ENCODE assay signal across 13 mouse cellular contexts in genomic region chr5:75404601-75405285, GRCm38 (mm10).
DNase-seq lines count a peak whose midpoint lies in the region; ATAC-seq lines count a peak whose summit lies in the region.
"Had no signal": no experiment of that assay in that cellular context is flagged by ENCODE, and none has a peak within 500 bp of the region (broad histone marks: within the 10 kb centered on the region; RNA-seq: fewer than 3 reads in every experiment).

No protein-coding gene starts in this region.

- no peak overlapping the region for H3K4me2 ChIP-seq in neural tube, embryonic 15.5 days
- H3K4me2 ChIP-seq: hindbrain, embryonic 13.5 days had no signal

- 0 out of 2 replicates have a peak overlapping the region, but pooled peaks have one; percentile 19 for H3K27ac ChIP-seq in embryonic facial prominence, embryonic 10.5 days (replicated peaks)
- 0 out of 2 replicates have a peak overlapping the region, but pooled peaks have one; percentile 9 for H3K27ac ChIP-seq in neural tube, embryonic 15.5 days (replicated peaks)
- H3K27ac ChIP-seq: macrophage had no signal

- H3K9ac ChIP-seq in neural tube, embryonic 15.5 days (replicated peaks), result no peak overlapping the region
- H3K9ac ChIP-seq: hindbrain, embryonic 13.5 days had no signal

- ATAC-seq in neural tube, embryonic 15.5 days (ENCODE audit: low FRiP score), result peak; percentile 33; the same call in 1 of the 2 replicates
- ATAC-seq in erythroid progenitor cell, adult 5-6 weeks (replicated peaks; ENCODE audit: low FRiP score, poor library complexity, severe bottlenecking), result no peak
- ATAC-seq: CD4-positive, CD25-positive, alpha-beta regulatory T cell, adult 4 months had no signal

- H3K9me3 ChIP-seq in embryonic facial prominence, embryonic 10.5 days, result no peaks in the 10 kb centered on the region
- no peaks in the 10 kb centered on the region for H3K9me3 ChIP-seq in neural tube, embryonic 15.5 days (replicated peaks)
- H3K9me3 ChIP-seq: hindbrain, embryonic 13.5 days had no signal

- no peaks in the 10 kb centered on the region for H3K36me3 ChIP-seq in embryonic facial prominence, embryonic 10.5 days (replicated peaks)
- H3K36me3 ChIP-seq in neural tube, embryonic 15.5 days, result no peaks in the 10 kb centered on the region
- H3K36me3 ChIP-seq: hindbrain, embryonic 13.5 days had no signal

- 57% methylated on average over 9 of the region's 9 CpGs for WGBS in embryonic facial prominence, embryonic 10.5 days
- 25% methylated on average over 9 of the region's 9 CpGs for WGBS in neural tube, embryonic 15.5 days

- DNase-seq in embryonic facial prominence, embryonic 10.5 days (ENCODE audit: low spot score), result no peak
- DNase-seq in forelimb bud, embryonic 11.5 days (ENCODE audit: low read depth, low spot score), result peak; percentile 69
- peak; percentile 47 to 75 for DNase-seq in kidney, postnatal 36 days
- DNase-seq in heart, postnatal 4 days, result no peak
- no peak for DNase-seq in left cerebral cortex, postnatal 4 days
- DNase-seq: adrenal gland, postnatal 14 days; gastrocnemius, postnatal 36 days; layer of hippocampus, postnatal 36 days had no signal

- no peaks in the 10 kb centered on the region for H3K27me3 ChIP-seq in embryonic facial prominence, embryonic 10.5 days (replicated peaks; ENCODE audit: low read depth, poor library complexity, severe bottlenecking)
- H3K27me3 ChIP-seq in neural tube, embryonic 15.5 days (replicated peaks), result no peaks in the 10 kb centered on the region
- H3K27me3 ChIP-seq: hindbrain, embryonic 13.5 days had no signal

- intact Hi-C loops in left cerebral cortex, postnatal 4 days (cut with DNase I), result no loop called here

- peaks cover 30% of the 10 kb centered on the region for H3K4me1 ChIP-seq in embryonic facial prominence, embryonic 10.5 days
- peaks cover 33% of the 10 kb centered on the region for H3K4me1 ChIP-seq in neural tube, embryonic 15.5 days

- H3K4me3 ChIP-seq in embryonic facial prominence, embryonic 10.5 days, result no peak overlapping the region
- H3K4me3 ChIP-seq in neural tube, embryonic 15.5 days (replicated peaks), result no peak overlapping the region
- H3K4me3 ChIP-seq: hindbrain, embryonic 13.5 days had no signal

Comparison
In these comparisons a context has a peak if more than half of its experiments do, and no peak if none do; other contexts are left out.
1. DNase-seq: peak in forelimb bud, embryonic 11.5 days (single experiment) and kidney, postnatal 36 days (2 of 2); none in embryonic facial prominence, embryonic 10.5 days (single experiment), heart, postnatal 4 days (single experiment) and left cerebral cortex, postnatal 4 days (single experiment).